Mouse (Mus musculus): Measurements from ENCODE around the gene Siglecg. TPM values are rescaled to one million over a fixed set of nuclear protein-coding genes. Genes with fewer than 3 reads are reported as not detected.

Gene Siglecg
- total RNA-seq, 2 experiments from 2014 or later: 12.3 to 13.9 TPM

- no peak for ATAC-seq (ENCODE audit: poor library complexity, severe bottlenecking)
Measured at GRCm38 (mm10) chr7:43440482-43440881, 32.5 kb downstream of the Siglecg start, which contains the start of gene Cldnd2. Gene Cldnd2 (plus strand): TSS chr7:43440782.

GRCm38 (mm10) chr7:43441071-43441470 lies 33.1 kb downstream of the Siglecg start:
- no peak for ATAC-seq (ENCODE audit: poor library complexity, severe bottlenecking)

- ATAC-seq (ENCODE audit: poor library complexity, severe bottlenecking): no peak
Measured at GRCm38 (mm10) chr7:43442684-43443083, 34.7 kb downstream of the Siglecg start.

- ATAC-seq (ENCODE audit: poor library complexity, severe bottlenecking): peak; percentile 77
Measured at GRCm38 (mm10) chr7:43443126-43443916, 35.3 kb downstream of the Siglecg start.

- ATAC-seq (ENCODE audit: poor library complexity, severe bottlenecking): peak; percentile 83
Measured at GRCm38 (mm10) chr7:43443917-43444293, 35.9 kb downstream of the Siglecg start, which contains the start of the genes Etfb and Gm45233. Gene Etfb (plus strand): TSS chr7:43444083. Gene Gm45233 (plus strand): TSS chr7:43444128.

GRCm38 (mm10) chr7:43447801-43448200 lies 39.8 kb downstream of the Siglecg start:
- ATAC-seq (ENCODE audit: poor library complexity, severe bottlenecking): no peak

- no peak for ATAC-seq (ENCODE audit: poor library complexity, severe bottlenecking)
Measured at GRCm38 (mm10) chr7:43448246-43448645, 40.2 kb downstream of the Siglecg start.

- ATAC-seq (ENCODE audit: poor library complexity, severe bottlenecking): no peak
Measured at GRCm38 (mm10) chr7:43449811-43450210, 41.8 kb downstream of the Siglecg start.

- no peak for ATAC-seq (ENCODE audit: poor library complexity, severe bottlenecking)
Measured at GRCm38 (mm10) chr7:43451726-43452125, 43.7 kb downstream of the Siglecg start.

- peak; percentile 93 for ATAC-seq (ENCODE audit: poor library complexity, severe bottlenecking)
Measured at GRCm38 (mm10) chr7:43452609-43453008, 44.6 kb downstream of the Siglecg start.

- ATAC-seq (ENCODE audit: poor library complexity, severe bottlenecking): no peak
Measured at GRCm38 (mm10) chr7:43453599-43454355, 45.8 kb downstream of the Siglecg start.

- no peak for ATAC-seq (ENCODE audit: poor library complexity, severe bottlenecking)
Measured at GRCm38 (mm10) chr7:43454371-43454770, 46.4 kb downstream of the Siglecg start.

GRCm38 (mm10) chr7:43462851-43463250 lies 54.8 kb downstream of the Siglecg start, which contains the start of gene Vsig10l:
Gene Vsig10l (plus strand): TSS chr7:43463151.
- no peak for ATAC-seq (ENCODE audit: poor library complexity, severe bottlenecking)

GRCm38 (mm10) chr7:43463976-43464375 lies 56.0 kb downstream of the Siglecg start:
- ATAC-seq (ENCODE audit: poor library complexity, severe bottlenecking): no peak

GRCm38 (mm10) chr7:43464864-43465343 lies 56.9 kb downstream of the Siglecg start:
- no peak; the same call in 1 of the 2 replicates for ATAC-seq (ENCODE audit: poor library complexity, severe bottlenecking)

- peak; percentile 81 for ATAC-seq (ENCODE audit: poor library complexity, severe bottlenecking)
Measured at GRCm38 (mm10) chr7:43465344-43466098, 57.5 kb downstream of the Siglecg start.

GRCm38 (mm10) chr7:43466099-43466694 lies 58.2 kb downstream of the Siglecg start:
- peak; percentile 70 for ATAC-seq (ENCODE audit: poor library complexity, severe bottlenecking)
